8 mouse cellular contexts compared by ENCODE assay signal in the genomic region with DNA sequence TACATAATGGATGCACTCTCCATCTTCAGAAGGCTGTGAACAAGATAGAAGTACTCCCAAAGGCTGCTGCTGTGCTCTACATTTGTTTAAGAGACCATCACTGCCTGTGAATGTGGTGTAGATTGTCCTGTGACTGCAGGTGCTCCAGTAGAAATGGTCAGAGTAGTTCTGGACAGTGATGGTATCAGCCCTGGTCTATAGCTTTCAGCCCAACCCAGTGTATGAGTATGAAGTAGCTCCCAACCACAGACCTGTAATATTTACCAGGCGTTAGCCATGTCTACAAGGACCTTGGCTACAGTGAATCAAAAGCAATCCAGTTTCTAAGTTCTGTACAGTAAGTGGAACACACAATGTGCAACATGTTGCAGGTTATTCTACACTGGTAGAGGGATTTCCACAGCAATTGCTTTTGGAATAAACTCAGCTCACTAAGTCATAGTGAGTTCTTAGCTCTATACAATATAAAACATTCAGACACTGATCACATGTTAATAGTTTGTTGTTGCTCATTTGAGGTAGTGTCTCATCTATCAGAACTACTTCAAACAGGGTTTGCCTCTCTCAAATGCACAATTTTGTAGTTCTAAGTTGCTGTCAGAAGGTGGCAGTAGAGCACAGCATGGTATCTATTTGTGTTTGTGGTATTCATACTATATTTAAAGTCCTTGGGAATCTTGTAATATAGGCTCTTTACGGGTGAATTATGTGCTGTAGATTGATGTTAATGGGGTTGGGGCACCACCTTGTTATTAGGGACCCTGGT.
DNase-seq lines count a peak whose midpoint lies in the region; ATAC-seq and TF ChIP-seq lines count a peak whose summit lies in the region.
"Had no signal": no experiment of that assay in that cellular context is flagged by ENCODE, and none has a peak within 500 bp of the region (broad histone marks: within the 10 kb centered on the region; RNA-seq: fewer than 3 reads in every experiment).

No protein-coding gene starts in this region.

- no peak overlapping the region for H3K9ac ChIP-seq in kidney, embryonic 14.5 days (ENCODE audit: low read depth, low read length)
- H3K9ac ChIP-seq in hindbrain, embryonic 14.5 days = no peak overlapping the region
- H3K9ac ChIP-seq: embryonic facial prominence, embryonic 15.5 days had no signal

- H3K27ac ChIP-seq in kidney, embryonic 14.5 days (ENCODE audit: low read depth, low read length) = no peak overlapping the region
- H3K27ac ChIP-seq in hindbrain, embryonic 14.5 days = no peak overlapping the region
- H3K27ac ChIP-seq: embryonic facial prominence, embryonic 15.5 days had no signal

- ATAC-seq in kidney, embryonic 14.5 days (ENCODE audit: low FRiP score, low TSS enrichment) = no peak
- ATAC-seq in hindbrain, embryonic 14.5 days (ENCODE audit: low FRiP score) = peak; percentile 49; the same call in 1 of the 2 replicates

- H3K27me3 ChIP-seq in kidney, embryonic 14.5 days (ENCODE audit: control insufficient read depth, insufficient read depth, low read length) = no peaks in the 10 kb centered on the region
- H3K27me3 ChIP-seq in E14TG2a.4 (ENCODE audit: insufficient read depth, low read length) = no peaks in the 10 kb centered on the region
- no peaks in the 10 kb centered on the region for H3K27me3 ChIP-seq in hindbrain, embryonic 14.5 days (ENCODE audit: control insufficient read depth, insufficient read depth, low read length)
- H3K27me3 ChIP-seq: embryonic facial prominence, embryonic 15.5 days had no signal

- peak; percentile 71 for TF ChIP-seq CTCF in E14TG2a.4 (conservative IDR thresholded peaks at IDR 0.05; ENCODE audit: low read length)

- 79% methylated on average over 2 of the region's 2 CpGs for WGBS in kidney, embryonic 14.5 days
- WGBS in hindbrain, embryonic 14.5 days = 70% methylated on average over 2 of the region's 2 CpGs

- H3K4me2 ChIP-seq in kidney, embryonic 14.5 days (replicated peaks; ENCODE audit: low read depth, low read length) = no peak overlapping the region
- H3K4me2 ChIP-seq in hindbrain, embryonic 14.5 days (replicated peaks) = no peak overlapping the region
- H3K4me2 ChIP-seq: embryonic facial prominence, embryonic 15.5 days had no signal

- peaks cover 21% of the 10 kb centered on the region for H3K36me3 ChIP-seq in kidney, embryonic 14.5 days (ENCODE audit: control insufficient read depth, insufficient read depth, low read length)
- peaks cover 34% of the 10 kb centered on the region for H3K36me3 ChIP-seq in E14TG2a.4 (ENCODE audit: insufficient read depth, low read length)
- peaks cover 41% of the 10 kb centered on the region for H3K36me3 ChIP-seq in hindbrain, embryonic 14.5 days (replicated peaks; ENCODE audit: control insufficient read depth, insufficient read depth)

- DNase-seq in kidney, postnatal 10 days = peak; percentile 38
- peak; percentile 62 for DNase-seq in ZHBTc4 (ENCODE audit: low read depth, low spot score)
- DNase-seq in hindbrain, embryonic 14.5 days (ENCODE audit: low spot score) = peak; percentile 76
- DNase-seq in naive thymus-derived CD4-positive, alpha-beta T cell, adult 2 months (ENCODE audit: low read depth) = peak; percentile 59
- no peak for DNase-seq in testis, postnatal 14 days (ENCODE audit: low spot score)

- no peaks in the 10 kb centered on the region for H3K4me1 ChIP-seq in kidney, embryonic 14.5 days (ENCODE audit: control insufficient read depth, insufficient read depth, low read length)
- H3K4me1 ChIP-seq in E14TG2a.4 (replicated peaks; ENCODE audit: low read depth, low read length) = 0 out of 2 replicates have a peak, but pooled peaks cover under 1% of the 10 kb centered on the region
- no peaks in the 10 kb centered on the region for H3K4me1 ChIP-seq in hindbrain, embryonic 14.5 days (replicated peaks; ENCODE audit: control insufficient read depth, insufficient read depth, low read length)
- H3K4me1 ChIP-seq: embryonic facial prominence, embryonic 15.5 days had no signal

- H3K9me3 ChIP-seq in kidney, embryonic 14.5 days (ENCODE audit: control insufficient read depth, low read length) = no peaks in the 10 kb centered on the region
- no peaks in the 10 kb centered on the region for H3K9me3 ChIP-seq in E14TG2a.4 (ENCODE audit: low read length)
- no peaks in the 10 kb centered on the region for H3K9me3 ChIP-seq in hindbrain, embryonic 14.5 days (ENCODE audit: control insufficient read depth, low read length)
- H3K9me3 ChIP-seq: embryonic facial prominence, embryonic 15.5 days had no signal

- H3K4me3 ChIP-seq in kidney, embryonic 14.5 days (ENCODE audit: low read length) = no peak overlapping the region
- H3K4me3 ChIP-seq in E14TG2a.4 (replicated peaks; ENCODE audit: low read length) = no peak overlapping the region
- H3K4me3 ChIP-seq in hindbrain, embryonic 14.5 days (replicated peaks; ENCODE audit: low read length) = no peak overlapping the region
- H3K4me3 ChIP-seq: embryonic facial prominence, embryonic 15.5 days had no signal
